Mouse (Mus musculus): Measurements from ENCODE around the gene Gm17720.

Gene Gm17720

GRCm38 (mm10) chr8:110102653-110103052 lies at the start of gene Gm17720:
TSS of gene Gm17720 (minus strand) at chr8:110102753.
- DNase-seq (ENCODE audit: low spot score), result no peak

- no peak for DNase-seq (ENCODE audit: low spot score)
These were observed 43.0 kb upstream of the Gm17720 start for GRCm38 (mm10) chr8:110145538-110145937.

- no peak for DNase-seq (ENCODE audit: low spot score)
These were observed 38.2 kb upstream of the Gm17720 start for GRCm38 (mm10) chr8:110140770-110141169.

GRCm38 (mm10) chr8:110140156-110140555 lies 37.6 kb upstream of the Gm17720 start:
- DNase-seq (ENCODE audit: low spot score), result no peak

GRCm38 (mm10) chr8:110135515-110135914 lies 33.0 kb upstream of the Gm17720 start:
- DNase-seq (ENCODE audit: low spot score), result no peak

GRCm38 (mm10) chr8:110134236-110134635 lies 31.7 kb upstream of the Gm17720 start:
- no peak for DNase-seq (ENCODE audit: low spot score)

GRCm38 (mm10) chr8:110130537-110130936 lies 28.0 kb upstream of the Gm17720 start:
- peak; percentile 8 for DNase-seq (ENCODE audit: low spot score)

- DNase-seq (ENCODE audit: low spot score), result no peak
These were observed 17.2 kb upstream of the Gm17720 start for GRCm38 (mm10) chr8:110119715-110120114.

- no peak for DNase-seq (ENCODE audit: low spot score)
These were observed 877 bp downstream of the Gm17720 start for GRCm38 (mm10) chr8:110101676-110102075.

GRCm38 (mm10) chr8:110100907-110101306 lies 1.6 kb downstream of the Gm17720 start, which contains the start of gene Gm21964:
TSS of gene Gm21964 (plus strand) at chr8:110101207.
- DNase-seq (ENCODE audit: low spot score), result no peak

GRCm38 (mm10) chr8:110091869-110092268 lies 10.7 kb downstream of the Gm17720 start:
- no peak for DNase-seq (ENCODE audit: low spot score)

GRCm38 (mm10) chr8:110082416-110083105 lies 20.0 kb downstream of the Gm17720 start:
- no peak for DNase-seq (ENCODE audit: low spot score)

- DNase-seq (ENCODE audit: low spot score), result peak; percentile 46
These were observed 23.0 kb downstream of the Gm17720 start, which contains the start of gene Zfp612 for GRCm38 (mm10) chr8:110079282-110080221. TSS of gene Zfp612 (plus strand) at chr8:110079746.

- no peak for DNase-seq (ENCODE audit: low spot score)
These were observed 28.1 kb downstream of the Gm17720 start for GRCm38 (mm10) chr8:110074496-110074895.

GRCm38 (mm10) chr8:110071600-110071999 lies 31.0 kb downstream of the Gm17720 start:
- DNase-seq (ENCODE audit: low spot score), result no peak

GRCm38 (mm10) chr8:110069706-110070105 lies 32.8 kb downstream of the Gm17720 start:
- DNase-seq (ENCODE audit: low spot score), result no peak

GRCm38 (mm10) chr8:110065676-110066075 lies 36.9 kb downstream of the Gm17720 start:
- no peak for DNase-seq (ENCODE audit: low spot score)

GRCm38 (mm10) chr8:110064606-110065365 lies 37.8 kb downstream of the Gm17720 start:
- no peak for DNase-seq (ENCODE audit: low spot score)

- no peak for DNase-seq (ENCODE audit: low spot score)
These were observed 38.4 kb downstream of the Gm17720 start for GRCm38 (mm10) chr8:110064161-110064560.

- DNase-seq (ENCODE audit: low spot score), result no peak
These were observed 44.3 kb downstream of the Gm17720 start for GRCm38 (mm10) chr8:110058207-110058606.

- no peak for DNase-seq (ENCODE audit: low spot score)
These were observed 51.3 kb downstream of the Gm17720 start for GRCm38 (mm10) chr8:110051208-110051607.

GRCm38 (mm10) chr8:110040509-110040908 lies 62.0 kb downstream of the Gm17720 start:
- DNase-seq (ENCODE audit: low spot score), result no peak

Measured in ovary, adult 18-20 months (tissue).